In genomic region chr11:6636150-6636549, GRCm38 (mm10) we compare ENCODE assay signal across 23 mouse cellular contexts. TPM values are rescaled to one million over a fixed set of nuclear protein-coding genes. Genes with fewer than 3 reads are reported as not detected.
DNase-seq lines count a peak whose midpoint lies in the region; ATAC-seq and TF ChIP-seq lines count a peak whose summit lies in the region.
"Had no signal": no experiment of that assay in that cellular context is flagged by ENCODE, and none has a peak within 500 bp of the region (broad histone marks: within the 10 kb centered on the region; RNA-seq: fewer than 3 reads in every experiment).

No protein-coding gene starts in this region.

- peak; percentile 44 for TF ChIP-seq CTCF in layer of hippocampus, adult 2 months (conservative IDR thresholded peaks at IDR 0.05)
- TF ChIP-seq CTCF in cerebellum, adult 2 months (IDR thresholded peaks at IDR 0.05; ENCODE audit: borderline replicate concordance, insufficient read depth, low read depth, low read length): no peak

- H3K36me3 ChIP-seq in splenic B cell, adult 2 months (ENCODE audit: control insufficient read depth, insufficient read depth, low read length, poor library complexity, severe bottlenecking): no peaks in the 10 kb centered on the region
- H3K36me3 ChIP-seq: hindbrain, embryonic 12.5 days had no signal

- no peak for DNase-seq in layer of hippocampus, adult 2 months (ENCODE audit: low spot score in 2 of 2)
- no peak for DNase-seq in layer of hippocampus, adult 9-11 months
- peak; percentile 59 to 61 for DNase-seq in B cell, adult 2 months
- peak; percentile 63 for DNase-seq in ZHBTc4 (ENCODE audit: low read depth, low spot score)
- DNase-seq in splenic B cell, adult 2 months (ENCODE audit: low read depth, low spot score): peak; percentile 37
- no peak for DNase-seq in cerebellum, adult 2 months
- DNase-seq in kidney, postnatal 10 days: no peak
- DNase-seq: adrenal gland, adult 2 months; cerebellum, adult 18-20 months; gastrocnemius, adult 2 months; right cerebral cortex, postnatal 25 days had no signal

- ATAC-seq in erythroid progenitor cell, adult 5-6 weeks (replicated peaks; ENCODE audit: low FRiP score, poor library complexity, severe bottlenecking): no peak
- ATAC-seq: forebrain, embryonic 16.5 days; intestine, embryonic 16.5 days had no signal

- 76% methylated on average over 8 of the region's 8 CpGs for WGBS in cerebellum, adult 2 months

- no peak overlapping the region for H3K27ac ChIP-seq in layer of hippocampus, adult 2 months
- no peak overlapping the region for H3K27ac ChIP-seq in cerebellum, adult 2 months (ENCODE audit: insufficient read depth, low read length)
- H3K27ac ChIP-seq: gastrocnemius, adult 2 months; hindbrain, embryonic 12.5 days; kidney, postnatal 0 days had no signal

- no peaks in the 10 kb centered on the region for H3K4me1 ChIP-seq in cerebellum, adult 2 months (ENCODE audit: control insufficient read depth, insufficient read depth, low read length)
- H3K4me1 ChIP-seq: hindbrain, embryonic 12.5 days had no signal

- no peak overlapping the region for H3K4me3 ChIP-seq in layer of hippocampus, adult 2 months
- H3K4me3 ChIP-seq in cerebellum, adult 2 months (replicated peaks; ENCODE audit: insufficient read depth, low read depth, low read length): no peak overlapping the region
- H3K4me3 ChIP-seq: gastrocnemius, adult 2 months; hindbrain, embryonic 12.5 days had no signal

- TF ChIP-seq POLR2A in cerebellum, adult 2 months (IDR thresholded peaks at IDR 0.05; ENCODE audit: borderline replicate concordance, insufficient read depth, low read length): no peak

- no peaks in the 10 kb centered on the region for H3K27me3 ChIP-seq in splenic B cell, adult 2 months (ENCODE audit: control insufficient read depth, insufficient read depth, low read length, poor library complexity, severe bottlenecking)
- no peaks in the 10 kb centered on the region for H3K27me3 ChIP-seq in cerebellum, adult 2 months (ENCODE audit: control insufficient read depth, insufficient read depth, low read length)
- H3K27me3 ChIP-seq: hindbrain, embryonic 12.5 days had no signal

RNA-seq across cellular contexts. Expression of gene Wap, which starts 2.3 kb away (rescaled TPM):
- total RNA-seq in layer of hippocampus, adult 2 months (2021): not detected
- polyA plus RNA-seq in cerebellum, adult 2 months (2012; rRNA removed): not detected in 2 replicates
- total RNA-seq in erythroid progenitor cell, adult 5-6 weeks (2015; ENCODE audit: low replicate concordance): not detected in 2 replicates
- total RNA-seq in erythroid progenitor cell, adult 5-6 weeks (2017; ENCODE audit: low replicate concordance): not detected in 2 replicates
- total RNA-seq: adrenal gland, adult 2 months; gastrocnemius, adult 2 months; heart, adult 8-10 months; left cerebral cortex, postnatal 10 days; liver, adult 2 months had no signal
- polyA plus RNA-seq: adrenal gland, adult 2 months; brain, embryonic 14.5 days; C2C12; forebrain, embryonic 16.5 days; heart, postnatal 0 days; hindbrain, embryonic 12.5 days; intestine, embryonic 16.5 days; kidney, postnatal 0 days; liver, adult 2 months; midbrain, embryonic 11.5 days had no signal

RNA-seq across cellular contexts. Expression of gene Tbrg4, which starts 10.3 kb away (rescaled TPM):
- 10 to 100 TPM; 42.9 to 52.9 TPM for total RNA-seq in layer of hippocampus, adult 2 months (2021)
- polyA plus RNA-seq in cerebellum, adult 2 months (2012; rRNA removed): 83.8 and 87.0 TPM in 2 replicates
- total RNA-seq in erythroid progenitor cell, adult 5-6 weeks (2015; ENCODE audit: low replicate concordance): 10.1 and 21.8 TPM in 2 replicates
- 3.1 and 9.2 TPM in 2 replicates for total RNA-seq in erythroid progenitor cell, adult 5-6 weeks (2017; ENCODE audit: low replicate concordance)

RNA-seq across cellular contexts. Expression of gene Ramp3, which starts 22.2 kb away (rescaled TPM):
- 1 to 10 TPM; 6.1 to 7.6 TPM for total RNA-seq in layer of hippocampus, adult 2 months (2021)
- polyA plus RNA-seq in cerebellum, adult 2 months (2012; rRNA removed): 34.3 and 41.0 TPM in 2 replicates
- total RNA-seq in erythroid progenitor cell, adult 5-6 weeks (2015; ENCODE audit: low replicate concordance): 2.5 TPM in 1 of 2 replicates, not detected in the other
- total RNA-seq in erythroid progenitor cell, adult 5-6 weeks (2017; ENCODE audit: low replicate concordance): not detected in 2 replicates

RNA-seq across cellular contexts. Expression of gene Nacad, which starts 30.3 kb away (rescaled TPM):
- 10 to 100 TPM; 36.9 to 37.1 TPM for total RNA-seq in layer of hippocampus, adult 2 months (2021)
- 70.0 and 94.4 TPM in 2 replicates for polyA plus RNA-seq in cerebellum, adult 2 months (2012; rRNA removed)
- not detected in 2 replicates for total RNA-seq in erythroid progenitor cell, adult 5-6 weeks (2015; ENCODE audit: low replicate concordance)
- 0.98 and 2.7 TPM in 2 replicates for total RNA-seq in erythroid progenitor cell, adult 5-6 weeks (2017; ENCODE audit: low replicate concordance)

Comparison
In these comparisons a context has a peak if more than half of its experiments do, and no peak if none do; other contexts are left out.
1. DNase-seq: peak in B cell, adult 2 months (2 of 2), ZHBTc4 (single experiment) and splenic B cell, adult 2 months (single experiment); none in layer of hippocampus, adult 2 months (0 of 2), layer of hippocampus, adult 9-11 months (single experiment), cerebellum, adult 2 months (0 of 2) and kidney, postnatal 10 days (single experiment).